Comparison of ENCODE assay signal across 9 mouse cellular contexts in the genomic region with DNA sequence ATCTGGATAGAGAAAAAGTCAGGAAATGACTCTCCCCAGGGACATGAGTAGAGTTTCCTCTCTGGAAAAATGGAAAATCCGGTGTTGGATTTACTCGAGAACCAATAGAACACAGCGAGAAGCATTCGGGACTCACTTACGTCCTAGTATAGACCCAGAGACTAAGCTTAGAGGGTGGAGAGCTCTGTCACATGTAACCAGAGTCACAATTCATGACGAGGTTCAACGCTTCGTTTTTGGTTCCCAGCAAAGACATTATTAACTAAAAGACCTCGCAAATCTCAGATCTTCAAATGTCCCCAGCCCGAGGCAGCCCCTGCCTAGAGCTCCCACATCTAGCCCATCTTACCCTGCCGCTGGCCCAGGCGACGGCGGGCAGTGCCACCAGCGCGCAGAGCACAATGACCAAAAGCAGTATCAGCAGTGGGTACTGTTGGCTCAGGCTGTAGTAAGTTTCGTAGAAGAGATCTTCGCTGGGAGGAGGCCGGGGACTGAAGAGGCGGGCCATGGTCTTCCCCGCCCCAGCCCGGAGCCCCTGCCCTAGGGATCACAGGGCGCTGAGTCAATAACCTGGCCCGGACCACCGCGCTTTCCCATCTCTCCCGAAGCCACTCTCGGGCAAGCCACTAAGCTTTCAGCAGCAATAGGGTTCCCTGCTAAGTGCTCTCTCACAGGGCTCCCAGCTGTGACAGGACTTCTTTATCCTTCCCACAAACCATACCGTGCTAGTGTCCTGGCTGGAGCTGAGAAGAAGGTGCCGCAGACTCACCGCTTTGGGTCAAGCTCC. TPM values are rescaled to one million over a fixed set of nuclear protein-coding genes. Genes with fewer than 3 reads are reported as not detected.
DNase-seq lines count a peak whose midpoint lies in the region; TF ChIP-seq lines count a peak whose summit lies in the region.
"Had no signal": no experiment of that assay in that cellular context is flagged by ENCODE, and none has a peak within 500 bp of the region (broad histone marks: within the 10 kb centered on the region; RNA-seq: fewer than 3 reads in every experiment).

No protein-coding gene starts in this region.

- peaks cover 3% of the 10 kb centered on the region; the same call in 1 of the 2 replicates for H3K4me1 ChIP-seq in bone marrow, adult 2 months (ENCODE audit: control insufficient read depth, insufficient read depth, low read length)
- H3K4me1 ChIP-seq in heart, adult 2 months (ENCODE audit: control insufficient read depth, insufficient read depth, low read length): peaks cover 4% of the 10 kb centered on the region
- H3K4me1 ChIP-seq in testis, adult 2 months (ENCODE audit: control insufficient read depth, insufficient read depth, low read length): peaks cover 14% of the 10 kb centered on the region

- WGBS in bone marrow, adult 2 months: 41% methylated on average over 31 of the region's 31 CpGs
- WGBS in heart, adult 2 months: 3% methylated on average over 31 of the region's 31 CpGs

- H3K79me2 ChIP-seq in heart, adult 2 months (replicated peaks; ENCODE audit: control insufficient read depth, insufficient read depth, low read length): no peaks in the 10 kb centered on the region

- H3K9ac ChIP-seq in heart, adult 2 months (ENCODE audit: low read depth, low read length): peak overlapping the region; percentile 58

- no peak overlapping the region for H3K4me3 ChIP-seq in bone marrow, adult 2 months (replicated peaks; ENCODE audit: control insufficient read depth, low read depth, low read length)
- H3K4me3 ChIP-seq in heart, adult 2 months: peak overlapping the region; percentile 50
- H3K4me3 ChIP-seq in testis, adult 2 months (ENCODE audit: control insufficient read depth, low read depth, low read length): peak overlapping the region; percentile 47

- H3K36me3 ChIP-seq in heart, adult 2 months (ENCODE audit: control insufficient read depth, insufficient read depth, low read length): no peaks in the 10 kb centered on the region
- no peaks in the 10 kb centered on the region for H3K36me3 ChIP-seq in testis, adult 2 months (ENCODE audit: control insufficient read depth, insufficient read depth, low read length)

- DNase-seq in adrenal gland, adult 18-20 months (ENCODE audit: low spot score in 2 of 2): peak; percentile 1 to 25
- no peak for DNase-seq in adrenal gland, adult 8-10 months
- peak; percentile 57 to 68 for DNase-seq in heart, adult 2 months
- peak; percentile 67 for DNase-seq in kidney, adult 9 months
- peak; percentile 37 for DNase-seq in lung, postnatal 14 days
- DNase-seq in cerebellum, adult 9-11 months: no peak

- intact Hi-C loops in heart, adult 2 months (cut with DNase I): loop anchor here (1.0 to 5.0 kb wide), 2 partner anchors 40 to 134 kb away; a partner anchor contains a TSS

- TF ChIP-seq CTCF in bone marrow, adult 2 months (IDR thresholded peaks at IDR 0.05; ENCODE audit: control insufficient read depth, insufficient read depth, low read length): no peak
- TF ChIP-seq CTCF in heart, adult 2 months (IDR thresholded peaks at IDR 0.05): no peak
- no peak for TF ChIP-seq CTCF in testis, adult 2 months (IDR thresholded peaks at IDR 0.05; ENCODE audit: control insufficient read depth, insufficient read depth, insufficient replicate concordance, low read depth, low read length)

- TF ChIP-seq EP300 in heart, adult 2 months (IDR thresholded peaks at IDR 0.05; ENCODE audit: insufficient read depth, low read depth, low read length): no peak

- no peaks in the 10 kb centered on the region for H3K27me3 ChIP-seq in heart, adult 2 months (ENCODE audit: control insufficient read depth, insufficient read depth, low read length)
- no peaks in the 10 kb centered on the region for H3K27me3 ChIP-seq in testis, adult 2 months (ENCODE audit: control insufficient read depth, insufficient read depth, low read length)

- 0 out of 2 replicates have a peak overlapping the region, but pooled peaks have one; percentile 19 for H3K27ac ChIP-seq in bone marrow, adult 2 months (ENCODE audit: control insufficient read depth, insufficient read depth, low read depth, low read length, poor library complexity)
- H3K27ac ChIP-seq in heart, adult 2 months: peak overlapping the region; percentile 97
- no peak overlapping the region for H3K27ac ChIP-seq in testis, adult 2 months (ENCODE audit: control insufficient read depth, insufficient read depth, low read depth, low read length)

- no peak for TF ChIP-seq POLR2A in bone marrow, adult 2 months (IDR thresholded peaks at IDR 0.05; ENCODE audit: borderline replicate concordance, control insufficient read depth, low read depth, low read length)
- peak; percentile 73; the same call in 1 of the 2 replicates for TF ChIP-seq POLR2A in heart, adult 2 months (IDR thresholded peaks at IDR 0.05; ENCODE audit: insufficient read depth, low read depth, low read length)
- TF ChIP-seq POLR2A in testis, adult 2 months (IDR thresholded peaks at IDR 0.05; ENCODE audit: control insufficient read depth, low read depth, low read length): no peak

RNA-seq across cellular contexts. Expression of a gene that starts 0.5 kb away (rescaled TPM):
- 10 to 100 TPM in 1 of 2 experiments, 1 to 10 TPM in 1; 8.3 to 17.1 TPM for total RNA-seq in adrenal gland, adult 18-20 months (2021)
- 1 to 10 TPM; 5.2 to 9.1 (median 7.8) TPM for total RNA-seq in adrenal gland, adult 8-10 months (2022)
- 2.3 and 4.7 TPM in 2 replicates for polyA plus RNA-seq in bone marrow, adult 2 months (2011; ENCODE audit: insufficient read depth, insufficient read length, low replicate concordance, missing spikeins)
- 10 to 100 TPM; 16.1 to 20.3 TPM for total RNA-seq in heart, adult 2 months (2021)
- polyA plus RNA-seq in heart, adult 2 months (2012; rRNA removed): 36.5 and 40.0 TPM in 2 replicates
- 0.38 and 0.82 TPM in 2 replicates for polyA plus RNA-seq in testis, adult 2 months (2012; rRNA removed)
- total RNA-seq: neutrophil, adult 5-6 weeks had no signal

RNA-seq across cellular contexts. Expression of a gene that starts 5.3 kb away (rescaled TPM):
- 1 to 10 TPM; 3.6 to 4.5 TPM for total RNA-seq in adrenal gland, adult 18-20 months (2021)
- 1 to 10 TPM; 3.0 to 6.2 (median 5.8) TPM for total RNA-seq in adrenal gland, adult 8-10 months (2022)
- polyA plus RNA-seq in bone marrow, adult 2 months (2011; ENCODE audit: insufficient read depth, insufficient read length, low replicate concordance, missing spikeins): 27.7 and 38.9 TPM in 2 replicates
- 1 to 10 TPM; 2.2 to 2.4 TPM for total RNA-seq in heart, adult 2 months (2021)
- polyA plus RNA-seq in heart, adult 2 months (2012; rRNA removed): 3.5 and 4.1 TPM in 2 replicates
- polyA plus RNA-seq in testis, adult 2 months (2012; rRNA removed): 4.1 and 4.8 TPM in 2 replicates

RNA-seq across cellular contexts. Expression of a gene that starts 17.6 kb away (rescaled TPM):
- under 1 TPM; 0.42 to 0.50 TPM for total RNA-seq in adrenal gland, adult 18-20 months (2021)
- total RNA-seq in adrenal gland, adult 8-10 months (2022): under 1 TPM; 0.31 to 0.75 (median 0.43) TPM
- polyA plus RNA-seq in bone marrow, adult 2 months (2011; ENCODE audit: insufficient read depth, insufficient read length, low replicate concordance, missing spikeins): 34.1 and 77.0 TPM in 2 replicates
- total RNA-seq in heart, adult 2 months (2021): under 1 TPM; 0.34 to 0.36 TPM
- polyA plus RNA-seq in heart, adult 2 months (2012; rRNA removed): 0.76 TPM in 2 replicates
- 0.11 and 0.20 TPM in 2 replicates for polyA plus RNA-seq in testis, adult 2 months (2012; rRNA removed)

RNA-seq across cellular contexts. Expression of a gene that starts 22.1 kb away (rescaled TPM):
- total RNA-seq in adrenal gland, adult 18-20 months (2021): not detected
- under 1 TPM in 1 of 4 experiments, not detected in 3; 0.17 TPM for total RNA-seq in adrenal gland, adult 8-10 months (2022)
- polyA plus RNA-seq in bone marrow, adult 2 months (2011; ENCODE audit: insufficient read depth, insufficient read length, low replicate concordance, missing spikeins): 2.8 and 6.5 TPM in 2 replicates
- under 1 TPM in 1 of 2 experiments, not detected in 1; 0.20 TPM for total RNA-seq in heart, adult 2 months (2021)
- 0.06 and 0.20 TPM in 2 replicates for polyA plus RNA-seq in heart, adult 2 months (2012; rRNA removed)
- 0.07 and 0.11 TPM in 2 replicates for polyA plus RNA-seq in testis, adult 2 months (2012; rRNA removed)

RNA-seq across cellular contexts. Expression of a gene that starts 25.1 kb away (rescaled TPM):
- 1 to 10 TPM in 1 of 2 experiments, under 1 TPM in 1; 0.76 to 2.3 TPM for total RNA-seq in adrenal gland, adult 18-20 months (2021)
- total RNA-seq in adrenal gland, adult 8-10 months (2022): under 1 TPM in 2 of 4 experiments, not detected in 2; 0.31 to 0.49 TPM
- 1.6 TPM in 1 of 2 replicates, not detected in the other for polyA plus RNA-seq in bone marrow, adult 2 months (2011; ENCODE audit: insufficient read depth, insufficient read length, low replicate concordance, missing spikeins)
- under 1 TPM; 0.81 to 0.98 TPM for total RNA-seq in heart, adult 2 months (2021)
- 6.7 and 8.1 TPM in 2 replicates for polyA plus RNA-seq in heart, adult 2 months (2012; rRNA removed)
- polyA plus RNA-seq in testis, adult 2 months (2012; rRNA removed): 0.13 TPM in 1 of 2 replicates, not detected in the other
- total RNA-seq: neutrophil, adult 5-6 weeks had no signal

Comparison
In these comparisons a context has a peak if more than half of its experiments do, and no peak if none do; other contexts are left out.
1. DNase-seq: peak in adrenal gland, adult 18-20 months (2 of 2), heart, adult 2 months (2 of 2), kidney, adult 9 months (single experiment) and lung, postnatal 14 days (single experiment); none in adrenal gland, adult 8-10 months (single experiment) and cerebellum, adult 9-11 months (single experiment).